Mouse (Mus musculus) erythroblast, embryonic 14.5 days (primary cell): Measurements from ENCODE around the gene 1700125H20Rik.

Experiments
- GATA1 ChIP-seq: IDR thresholded peaks from 2 replicates; pipeline ENCODE4 v1.6.1; 2012; ENCODE audit warnings: low read length, inconsistent platforms, mixed read lengths
- TAL1 ChIP-seq: IDR thresholded peaks from 3 replicates; pipeline ENCODE4 v1.6.1; 2012; ENCODE audit warnings: low read length, inconsistent platforms, mixed read lengths

GRCm38 (mm10) chr11:85206231-85206630 is 36.0 kb downstream of the 1700125H20Rik start:
- no peak for TF ChIP-seq GATA1
- no peak for TF ChIP-seq TAL1
